Mouse (Mus musculus) cerebellum, adult 11 months (tissue): ENCODE data around the gene Smarca2.
"Not testable (repeated sequence)": the region's sequence is repeated elsewhere in the genome, so short reads cannot be mapped to it uniquely, and the experiment has no call there.

Experiments
- DNase-seq: peaks from one replicate; pipeline ENCODE4 v3.0.0; 2022

Smarca2 gene

DNA sequence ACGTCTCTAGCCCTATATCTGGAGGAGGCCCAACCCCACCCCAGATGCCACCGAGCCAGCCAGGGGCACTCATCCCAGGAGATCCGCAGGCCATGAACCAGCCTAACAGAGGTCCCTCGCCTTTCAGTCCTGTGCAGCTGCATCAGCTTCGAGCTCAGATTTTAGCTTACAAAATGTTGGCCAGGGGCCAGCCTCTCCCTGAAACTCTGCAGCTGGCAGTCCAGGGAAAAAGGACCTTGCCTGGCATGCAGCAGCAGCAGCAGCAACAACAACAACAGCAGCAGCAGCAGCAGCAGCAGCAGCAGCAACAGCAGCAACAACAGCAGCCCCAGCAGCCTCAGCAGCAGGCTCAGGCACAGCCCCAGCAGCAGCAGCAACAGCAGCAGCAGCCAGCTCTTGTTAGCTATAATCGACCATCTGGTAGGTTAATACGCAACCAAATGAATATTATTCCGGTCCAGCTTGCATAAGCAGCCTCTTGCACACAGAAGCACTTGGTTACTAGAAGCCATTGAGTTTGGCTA lies 25.9 kb downstream of the Smarca2 start:
- no peak for DNase-seq

DNA sequence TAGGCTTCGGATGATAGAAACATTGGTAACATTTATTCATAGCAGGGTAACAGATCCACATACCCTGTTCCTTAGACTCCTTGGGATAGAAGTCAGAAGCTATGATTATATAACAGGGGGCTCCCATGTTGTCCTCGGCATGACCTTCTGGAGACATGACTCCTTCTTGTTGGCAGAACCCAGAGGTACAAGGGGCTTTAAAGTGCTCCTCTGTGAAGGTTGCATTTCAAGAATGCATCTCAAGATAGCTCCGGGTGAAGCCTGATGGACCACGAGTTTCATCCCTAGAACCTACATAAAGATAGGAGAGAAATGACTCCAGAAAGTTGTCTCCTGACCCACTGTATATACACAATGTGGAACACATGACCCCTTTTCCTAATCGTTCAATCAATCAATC lies 27.4 kb downstream of the Smarca2 start:
- no peak for DNase-seq

DNA sequence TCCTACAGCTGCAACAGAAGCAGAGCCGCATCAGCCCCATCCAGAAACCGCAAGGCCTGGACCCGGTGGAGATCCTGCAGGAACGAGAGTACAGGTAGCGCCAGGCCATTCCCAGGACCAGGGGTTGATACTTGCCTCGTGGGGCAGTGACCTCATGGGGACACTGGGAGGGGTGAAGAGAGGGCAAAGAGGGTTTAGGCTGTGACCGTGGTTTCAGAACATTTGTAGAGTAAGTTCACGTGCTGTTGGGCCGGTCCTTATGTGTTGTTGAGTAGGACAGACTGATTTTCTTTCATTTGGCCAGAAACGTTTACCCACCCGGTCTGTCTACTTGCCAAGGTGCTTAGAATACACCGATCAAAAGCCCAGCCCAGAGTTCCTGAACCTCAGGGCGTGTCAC lies 35.7 kb downstream of the Smarca2 start:
- DNase-seq: no peak

DNA sequence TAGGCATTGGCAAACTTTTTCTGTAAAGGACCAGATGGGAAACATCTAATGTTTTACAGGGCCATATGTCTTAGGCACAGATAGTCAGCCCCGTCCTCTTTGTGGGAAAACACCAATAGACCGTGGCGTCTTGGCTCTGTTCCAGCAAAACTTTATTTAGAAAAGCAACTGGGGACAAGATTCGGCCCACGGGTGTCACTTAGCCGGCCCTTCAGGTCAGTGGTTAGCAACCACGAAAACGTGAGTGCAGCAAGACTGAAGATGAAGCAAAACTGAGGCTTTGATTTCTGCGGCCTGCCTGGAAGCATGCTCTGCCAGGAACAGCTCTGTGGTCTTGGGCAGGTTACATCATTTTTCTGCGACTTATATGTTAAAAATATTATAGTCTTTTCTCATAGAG lies 36.4 kb downstream of the Smarca2 start:
- no peak for DNase-seq

DNA sequence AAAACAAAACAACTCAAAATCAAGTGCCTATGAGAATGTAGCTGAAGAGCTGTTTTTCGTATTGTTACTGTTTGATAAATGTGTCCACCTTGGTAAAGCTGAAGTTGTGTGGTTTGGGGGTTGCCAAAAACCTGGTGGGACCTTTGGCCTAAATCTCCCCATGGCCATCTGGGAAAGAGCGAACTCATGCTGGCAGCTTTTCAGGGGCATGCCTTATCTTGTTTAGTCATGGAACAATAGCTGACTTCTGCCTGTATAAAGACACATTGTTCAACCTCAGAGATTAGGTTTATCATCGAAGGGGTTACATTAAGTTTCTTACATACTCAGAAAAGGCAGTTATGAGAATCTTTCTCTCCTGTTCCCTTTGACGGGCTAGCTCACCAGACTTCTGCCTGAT lies 38.2 kb downstream of the Smarca2 start:
- DNase-seq: peak; percentile 81

DNA sequence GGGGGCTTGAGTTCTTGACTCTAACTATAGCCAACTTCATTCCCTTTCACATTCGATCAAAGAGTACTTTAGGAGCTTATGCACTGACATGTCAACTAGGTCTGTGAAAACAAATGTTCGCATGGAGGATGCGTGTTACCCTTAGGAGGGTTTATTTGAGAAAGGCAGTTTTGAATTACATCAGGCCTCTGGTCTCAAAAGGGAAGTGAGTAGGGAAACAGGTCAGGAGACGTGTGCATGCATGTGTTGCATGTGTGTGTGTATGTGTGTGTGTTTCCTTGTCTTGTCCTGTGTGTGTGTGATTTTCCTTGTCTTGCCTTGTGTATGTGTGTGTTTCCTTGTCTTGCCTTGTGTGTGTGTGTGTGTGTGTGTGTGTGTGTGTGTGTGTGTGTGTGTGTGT lies 39.1 kb downstream of the Smarca2 start:
- no peak for DNase-seq

DNA sequence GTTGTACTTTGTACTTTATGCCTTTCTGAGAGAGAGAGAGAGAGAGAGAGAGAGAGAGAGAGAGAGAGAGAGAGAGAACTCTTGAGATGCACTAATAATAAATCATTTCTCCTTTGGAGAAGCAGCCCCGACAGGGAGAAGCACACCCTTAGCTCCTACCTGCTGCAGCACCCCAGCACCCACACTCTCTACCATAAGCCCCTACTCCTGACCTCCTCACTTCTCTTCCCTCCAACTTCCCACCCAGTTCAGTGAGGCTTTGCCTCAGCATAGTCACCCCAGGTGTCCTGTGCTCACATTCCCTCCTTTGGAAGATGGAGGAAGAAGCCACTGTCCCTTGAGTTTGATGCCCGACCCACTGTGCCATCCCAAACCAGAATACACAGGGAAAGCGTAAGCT lies 40.2 kb downstream of the Smarca2 start:
- DNase-seq: no peak

DNA sequence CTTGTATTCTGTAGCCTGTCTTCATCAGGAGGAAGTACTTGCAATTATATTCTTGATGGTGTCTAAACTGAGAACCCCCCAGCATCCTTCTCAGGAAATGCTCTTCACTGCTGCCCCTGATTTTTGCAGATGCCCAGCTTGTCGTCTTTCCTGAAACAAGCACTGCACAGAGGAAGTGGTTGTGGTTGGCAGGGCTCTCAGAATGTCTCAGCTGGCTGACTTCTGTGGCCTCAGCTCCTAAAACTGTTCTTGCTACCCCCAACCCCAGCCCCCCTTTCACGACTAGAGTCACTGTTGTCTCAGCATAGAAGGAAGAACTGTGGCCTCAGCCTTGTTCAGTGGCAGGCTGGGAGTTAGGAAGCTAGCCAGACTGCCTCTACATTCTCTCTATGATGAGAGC lies 41.3 kb downstream of the Smarca2 start:
- no peak for DNase-seq

DNA sequence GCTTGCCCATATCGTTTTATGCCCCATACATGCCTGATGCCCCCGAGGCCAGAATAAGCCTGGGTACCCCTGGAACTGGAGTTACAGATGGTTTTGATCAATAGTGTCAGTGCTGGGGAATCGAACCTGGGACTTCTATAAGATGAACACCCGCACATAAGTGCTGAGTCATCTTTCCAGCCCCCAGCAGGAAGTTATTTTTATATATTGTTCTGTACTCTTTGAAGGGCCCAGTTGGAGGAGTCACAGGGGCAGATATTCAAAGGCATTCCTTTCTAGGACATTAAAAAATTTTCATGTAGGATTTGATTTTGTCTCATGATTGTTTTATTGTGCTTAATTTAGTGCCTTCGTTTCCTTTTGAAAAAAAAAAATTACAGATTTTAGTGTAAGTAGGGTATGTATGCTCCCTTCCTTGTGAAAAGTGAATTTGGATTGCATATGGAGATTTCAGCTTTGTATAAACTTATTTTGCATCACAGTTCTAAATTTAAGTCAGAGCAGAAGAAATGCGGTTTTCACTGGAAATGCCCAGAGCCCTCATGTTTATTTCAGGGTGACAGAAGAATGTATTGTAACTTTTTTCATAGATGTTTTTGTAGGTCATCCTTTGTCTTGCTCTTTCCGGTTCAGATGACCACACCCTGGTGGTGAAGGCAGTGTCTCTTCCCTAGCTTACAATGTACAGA lies 45.9 kb downstream of the Smarca2 start:
- DNase-seq: no peak

DNA sequence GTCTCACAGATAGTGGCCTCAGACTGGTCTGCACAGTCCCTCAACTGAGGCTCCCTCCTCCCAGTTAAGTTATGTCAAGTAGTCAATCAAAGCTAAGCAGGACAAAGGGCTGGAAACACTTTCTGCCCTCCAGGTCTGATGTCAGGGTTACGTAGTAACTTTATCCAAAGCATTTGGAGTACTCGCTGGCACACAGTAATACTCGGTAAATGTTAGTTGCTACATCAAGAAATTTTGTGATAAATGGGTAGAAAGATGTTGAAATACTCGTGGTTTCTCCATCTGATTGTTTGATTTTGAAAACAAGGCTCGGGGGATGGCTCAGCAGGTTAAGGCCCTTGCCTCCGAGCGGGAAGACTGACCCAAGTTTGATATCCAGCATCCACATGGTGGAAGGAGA lies 53.5 kb downstream of the Smarca2 start:
- DNase-seq: no peak

DNA sequence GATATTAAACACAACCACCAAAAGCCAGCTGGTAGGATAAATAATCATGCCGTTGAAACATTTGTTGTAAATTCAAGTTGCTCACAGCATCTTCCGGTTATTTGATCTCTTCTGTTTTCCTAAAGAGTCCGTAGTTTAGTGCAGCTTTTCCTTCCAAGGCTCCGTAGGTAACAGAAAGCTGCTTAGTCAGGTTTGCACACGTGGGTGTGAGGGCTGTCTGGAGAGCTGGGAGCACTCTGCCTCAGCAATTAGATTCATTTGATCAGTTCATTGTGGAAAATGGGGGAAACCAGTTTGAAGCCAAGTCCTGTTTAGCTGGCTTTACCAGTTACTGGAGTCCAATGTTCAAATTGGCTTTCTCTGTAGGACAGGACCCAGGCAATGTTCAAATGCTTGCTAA lies 55.1 kb downstream of the Smarca2 start:
- DNase-seq: no peak

DNA sequence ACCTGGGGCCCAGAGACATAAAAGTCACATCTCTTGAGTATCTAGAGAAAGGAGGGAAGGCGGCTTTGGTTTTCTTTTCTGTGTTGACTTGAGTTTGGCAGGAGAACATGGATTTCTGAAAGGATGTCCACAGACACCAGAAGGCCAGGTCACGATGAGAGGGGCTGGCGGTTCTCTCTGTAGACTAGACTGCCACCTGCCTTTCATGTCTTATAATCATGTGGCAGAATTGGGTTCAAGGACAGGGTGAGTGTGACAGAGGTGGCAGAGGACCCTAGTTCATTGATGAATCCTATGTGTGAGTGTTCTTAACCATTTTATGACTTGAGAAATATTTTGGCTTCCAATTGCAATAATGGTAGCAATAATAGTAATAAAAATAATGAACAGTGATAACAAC lies 56.3 kb downstream of the Smarca2 start:
- DNase-seq: no peak

DNA sequence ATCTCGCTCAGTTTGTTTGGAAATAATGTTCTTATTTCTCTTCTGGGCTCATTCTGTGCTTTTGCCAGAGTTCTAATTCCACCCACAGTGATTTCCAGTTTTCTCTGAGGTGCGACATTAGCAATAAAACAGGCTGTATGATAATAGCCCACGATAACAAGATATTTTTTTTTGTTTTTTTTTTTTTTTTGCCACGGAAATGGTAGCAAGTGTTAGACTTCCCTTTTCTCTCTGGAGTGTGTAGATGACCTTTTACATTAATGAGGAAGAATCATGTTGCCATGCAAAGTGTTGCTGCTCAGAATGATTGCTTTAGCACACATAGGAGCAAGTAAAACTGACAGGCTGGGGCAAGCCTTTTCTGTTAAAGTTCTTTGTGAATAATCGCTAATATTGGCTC lies 61.5 kb downstream of the Smarca2 start:
- DNase-seq: no peak

DNA sequence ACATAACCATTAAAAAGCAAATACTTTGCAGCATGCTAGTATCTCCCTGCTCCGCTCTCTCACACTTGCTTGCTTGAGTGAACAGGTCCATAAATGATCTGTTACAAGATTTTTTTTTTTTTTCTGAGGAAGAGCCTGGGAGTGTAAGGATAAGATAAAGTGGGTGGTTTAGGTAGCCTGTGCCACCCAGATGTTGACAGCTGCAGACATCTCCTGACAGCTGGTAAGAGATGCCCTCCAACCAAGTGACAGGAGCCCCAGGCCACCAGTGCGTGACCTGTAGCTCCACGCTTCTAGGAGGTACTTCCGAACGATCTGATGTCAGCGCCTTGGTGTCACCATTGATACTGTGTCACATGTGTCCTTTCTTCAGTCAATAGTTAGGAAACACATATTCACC lies 65.2 kb downstream of the Smarca2 start:
- no peak for DNase-seq

DNA sequence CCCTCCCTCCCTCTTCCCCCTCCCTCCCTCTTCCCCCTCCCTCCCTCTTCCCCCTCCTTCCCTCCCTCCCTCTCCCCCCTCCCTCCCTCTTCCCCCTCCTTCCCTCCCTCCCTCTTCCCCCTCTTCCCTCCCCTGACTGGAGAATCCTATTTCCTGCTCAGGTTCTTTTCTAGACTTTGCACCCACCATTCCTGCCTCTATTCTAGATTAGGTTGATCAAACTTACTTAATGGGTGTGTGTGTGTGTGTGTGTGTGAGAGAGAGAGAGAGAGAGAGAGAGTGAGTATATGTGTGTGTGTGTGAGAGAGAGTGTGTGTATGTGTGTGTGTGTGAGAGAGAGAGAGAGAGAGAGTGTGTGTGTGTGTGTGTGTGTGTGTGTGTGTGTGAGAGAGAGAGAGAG lies 66.6 kb downstream of the Smarca2 start:
- DNase-seq: not testable (repeated sequence)

DNA sequence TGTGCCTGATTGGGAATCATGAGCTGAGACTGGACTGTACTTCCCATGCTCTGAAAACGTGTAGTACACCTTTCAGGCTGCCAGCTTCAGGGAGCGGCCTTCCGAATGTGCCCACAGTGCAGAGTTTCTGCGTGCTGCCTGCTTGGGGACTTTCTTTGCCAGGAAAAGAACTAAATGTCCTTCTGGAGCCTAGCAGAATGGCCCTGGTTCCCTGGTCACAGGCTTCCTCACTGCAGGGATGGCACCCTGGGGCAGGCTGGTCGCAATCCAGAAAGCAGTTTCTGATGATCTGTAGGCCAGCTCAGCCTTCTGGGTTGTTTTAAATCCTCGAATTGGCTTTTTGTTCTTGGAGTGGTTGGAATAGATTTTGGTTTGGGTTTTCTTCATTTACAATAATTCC lies 71.1 kb downstream of the Smarca2 start:
- peak; percentile 88 for DNase-seq

DNA sequence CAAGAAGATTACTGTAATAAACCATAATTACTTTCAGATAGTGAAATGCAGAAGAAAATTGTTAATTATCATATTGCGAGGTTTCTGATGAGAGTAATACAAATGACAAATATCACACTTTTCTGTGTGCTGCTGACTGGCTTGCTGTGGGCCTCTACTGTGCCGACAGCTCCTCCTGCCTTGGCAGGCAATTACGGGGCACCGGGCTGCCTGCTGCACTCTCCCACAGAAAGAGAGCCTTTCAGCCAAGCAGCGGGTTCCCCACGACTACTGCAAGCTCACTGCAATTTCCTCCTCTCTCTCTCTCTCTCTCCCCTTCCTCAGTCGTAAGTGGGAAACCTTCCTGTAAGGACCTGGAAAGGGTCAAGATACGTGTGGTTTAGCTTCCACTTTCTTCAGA lies 73.7 kb downstream of the Smarca2 start:
- DNase-seq: no peak

DNA sequence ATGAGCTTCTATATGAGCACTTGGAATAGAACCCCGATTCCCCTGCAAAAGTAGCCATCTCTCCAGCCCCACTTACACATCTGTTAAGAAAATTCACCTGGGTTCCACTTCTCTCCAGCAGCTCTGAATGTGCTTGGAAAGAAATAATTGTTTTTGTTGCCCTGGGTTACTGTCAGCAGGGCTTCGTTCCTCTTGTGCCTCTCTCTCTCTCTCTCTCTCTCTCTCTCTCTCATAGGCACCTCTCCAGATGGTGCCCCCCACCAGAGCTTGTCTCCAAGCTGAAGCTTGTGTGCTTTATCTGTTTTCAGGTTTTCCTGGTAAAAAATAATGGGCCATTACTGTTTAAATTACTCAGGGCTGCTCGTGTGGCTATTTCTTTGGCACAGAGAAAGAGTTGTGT lies 74.8 kb downstream of the Smarca2 start:
- no peak for DNase-seq

DNA sequence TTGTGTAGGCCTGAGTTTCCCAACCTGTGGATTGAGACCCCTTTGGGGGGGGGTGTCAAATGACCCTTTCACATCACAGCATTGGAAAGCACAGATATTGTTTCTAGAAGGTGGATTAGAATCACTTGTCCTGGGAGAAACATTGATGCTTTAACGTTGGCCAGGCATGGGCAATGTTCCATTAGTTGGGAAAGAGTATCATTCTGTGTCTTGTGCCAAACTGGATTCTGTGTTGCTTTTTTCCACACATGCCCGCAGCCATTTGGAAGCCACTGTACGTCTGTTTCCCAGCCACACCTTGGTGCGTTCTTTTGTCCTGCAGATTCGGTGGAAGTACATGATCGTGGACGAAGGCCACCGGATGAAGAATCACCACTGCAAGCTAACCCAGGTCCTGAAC lies 76.7 kb downstream of the Smarca2 start:
- no peak for DNase-seq

DNA sequence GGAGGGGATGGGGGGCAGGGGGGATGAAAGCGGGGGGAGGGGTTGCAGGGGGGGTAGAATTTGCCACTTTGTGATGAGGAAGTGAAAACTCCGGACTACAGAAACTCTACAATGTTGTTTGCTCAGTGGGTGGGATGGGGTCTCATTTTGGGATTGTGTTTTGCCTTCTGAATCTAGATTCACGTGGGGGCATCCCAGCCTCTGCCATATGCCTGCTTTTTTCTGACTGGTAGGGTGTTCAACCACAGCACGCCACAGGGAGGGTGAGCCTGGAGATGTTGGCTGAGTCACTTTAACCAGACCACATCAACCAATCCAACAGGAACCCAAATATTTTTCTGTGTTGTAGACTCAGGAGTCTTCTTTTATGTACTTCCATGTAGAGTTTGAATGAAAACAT lies 77.3 kb downstream of the Smarca2 start:
- DNase-seq: no peak

DNA sequence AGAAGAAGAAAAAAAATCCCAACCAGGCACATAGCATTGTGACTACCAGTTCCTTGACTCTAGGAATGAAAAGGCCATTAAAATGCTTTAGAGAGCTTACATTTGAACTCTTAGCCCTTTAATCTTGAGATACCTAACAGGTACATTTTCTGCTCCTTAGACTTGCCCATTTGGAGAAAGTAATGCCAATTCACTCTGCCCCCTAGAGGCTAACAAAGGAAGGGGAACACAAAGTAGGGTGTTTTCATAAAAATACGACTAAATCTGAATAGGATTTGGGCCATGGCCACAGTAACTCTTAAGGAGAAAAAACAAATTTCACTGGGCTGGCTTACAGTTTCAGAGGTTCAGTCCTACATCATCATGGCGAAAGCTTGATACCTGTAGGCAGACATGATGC lies 77.9 kb downstream of the Smarca2 start:
- no peak for DNase-seq

DNA sequence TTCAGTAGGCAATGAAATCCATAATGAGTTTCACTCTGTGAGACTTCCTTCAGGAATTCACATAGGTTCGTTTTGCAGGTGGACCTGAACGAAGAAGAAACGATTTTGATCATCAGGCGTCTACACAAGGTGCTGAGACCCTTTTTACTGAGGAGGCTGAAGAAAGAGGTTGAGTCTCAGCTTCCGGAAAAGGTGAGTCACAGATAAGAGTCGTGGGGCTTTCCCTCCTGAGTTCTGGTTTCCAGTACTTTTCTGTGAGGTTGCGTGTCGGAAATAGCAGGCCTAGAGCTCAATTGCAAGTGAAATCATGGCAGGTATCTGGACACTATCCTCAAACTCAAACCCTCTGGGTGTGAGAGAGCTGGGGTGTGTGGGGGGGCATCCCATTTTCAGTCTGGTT lies 78.9 kb downstream of the Smarca2 start:
- no peak for DNase-seq

DNA sequence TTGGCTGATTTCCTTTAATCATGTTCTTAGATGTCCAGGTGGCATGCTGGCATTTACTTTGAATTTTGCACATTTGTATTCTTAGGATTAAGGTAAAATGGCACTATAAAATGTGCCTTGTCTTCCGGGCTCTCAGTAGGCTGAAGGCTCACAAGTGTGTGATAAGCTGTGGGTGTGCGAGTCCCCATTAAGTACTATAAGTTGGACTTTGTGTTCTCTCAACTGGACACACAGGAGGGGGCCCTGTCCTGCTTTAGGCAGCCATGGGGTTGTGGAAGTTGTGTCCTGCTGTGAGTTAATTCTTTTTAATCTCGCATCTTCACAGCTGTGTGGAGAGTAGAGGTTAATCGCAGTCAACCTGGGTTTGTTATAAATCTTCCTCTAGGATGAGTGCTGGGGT lies 85.7 kb downstream of the Smarca2 start:
- no peak for DNase-seq

DNA sequence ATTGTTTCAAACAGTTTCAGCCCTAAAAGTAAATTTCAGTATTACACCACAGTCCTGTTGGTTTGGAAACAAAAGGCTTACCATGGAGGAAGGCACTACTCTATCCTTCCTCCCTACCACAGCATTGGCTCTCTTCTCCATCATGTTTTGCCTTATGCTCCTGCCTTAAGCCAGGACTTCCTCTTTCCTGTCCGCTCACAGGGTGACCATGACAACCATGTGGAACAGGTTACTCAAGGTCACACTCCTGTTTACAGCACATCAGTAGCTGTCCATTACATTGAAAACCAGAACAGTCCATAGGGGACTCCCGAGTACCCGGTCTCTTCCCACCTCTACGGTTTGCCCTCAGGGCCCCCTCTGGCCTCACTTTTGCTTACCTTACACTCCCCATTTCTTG lies 92.3 kb downstream of the Smarca2 start:
- no peak for DNase-seq

DNA sequence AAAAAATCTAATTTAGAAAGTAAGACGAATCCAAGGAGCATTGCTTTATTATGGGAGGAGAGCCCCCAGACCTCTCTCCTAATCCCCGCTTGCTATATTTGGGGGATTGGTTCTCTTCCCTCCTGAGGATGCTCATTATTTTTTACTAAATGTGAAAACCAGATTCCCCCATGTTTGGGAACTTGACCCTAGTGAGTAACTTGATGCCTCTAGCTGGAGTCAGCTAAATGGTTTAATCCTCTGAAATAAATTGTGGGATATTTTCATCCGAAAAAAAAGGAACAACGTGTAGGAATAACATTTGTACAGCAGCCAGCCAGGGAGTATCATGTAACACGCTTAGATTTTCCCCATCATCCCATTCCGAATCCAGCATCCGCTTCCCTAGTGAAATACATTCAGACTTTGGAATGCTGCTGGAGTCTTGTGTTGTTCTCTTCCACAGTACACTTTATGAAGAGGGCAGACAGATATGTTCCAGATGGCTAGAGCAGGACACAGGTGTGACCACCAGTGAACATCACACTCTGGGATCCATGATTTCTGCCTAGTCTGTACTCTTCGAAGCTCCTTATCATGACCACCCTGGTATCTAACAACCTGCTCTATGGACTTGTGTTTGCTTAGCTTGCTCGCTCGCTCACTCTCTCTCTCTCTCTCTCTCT lies 99.8 kb downstream of the Smarca2 start:
- no peak for DNase-seq
